Mouse (Mus musculus) hindbrain, postnatal 0 days (tissue): ENCODE data around the gene Bco1. TPM values are rescaled to one million over a fixed set of nuclear protein-coding genes. Genes with fewer than 3 reads are reported as not detected.

Experiments used
- ATAC-seq: fragments of 200-750 bp; cut with Nextera tagmentation; 2 replicates; pipeline ENCODE4 v1.8.0; 2017; ENCODE audit warnings: mild to moderate bottlenecking, moderate TSS enrichment, moderate library complexity
- DNase-seq: peaks from one replicate; pipeline ENCODE4 v3.0.0-alpha.2; 2015; ENCODE audit warnings: low spot score
- H3K27ac ChIP-seq: fragments of 300-500 bp; sonication (generic); 2 replicates; pipeline ENCODE4 v1.5.1; 2014; ENCODE audit warnings: mild to moderate bottlenecking
- H3K27me3 ChIP-seq: fragments of 300-500 bp; sonication (generic); 2 replicates; pipeline ENCODE4 v1.6.1; 2014; ENCODE audit warnings: low read length, mixed read lengths; ENCODE audit not compliant: insufficient read depth
- H3K36me3 ChIP-seq: fragments of 300-500 bp; sonication (generic); 2 replicates; pipeline ENCODE4 v1.6.1; 2014; ENCODE audit warnings: low read length, mixed read lengths; ENCODE audit not compliant: insufficient read depth
- H3K4me1 ChIP-seq: fragments of 300-500 bp; sonication (generic); 2 replicates; pipeline ENCODE4 v1.6.1; 2014; ENCODE audit warnings: antibody characterized with exemption, low read length, mixed read lengths; ENCODE audit not compliant: insufficient read depth
- H3K4me2 ChIP-seq: fragments of 300-500 bp; sonication (generic); 2 replicates; pipeline ENCODE4 v1.6.1; 2014; ENCODE audit warnings: low read depth, mild to moderate bottlenecking, low read length, moderate library complexity, mixed read lengths
- H3K4me3 ChIP-seq: fragments of 300-500 bp; sonication (generic); 2 replicates; pipeline ENCODE4 v1.5.1; 2014; ENCODE audit warnings: low read length
- H3K9ac ChIP-seq: fragments of 300-500 bp; sonication (generic); replicated peaks from 2 replicates; pipeline ENCODE4 v1.6.1; 2014; ENCODE audit warnings: mild to moderate bottlenecking, low read length, moderate library complexity, mixed read lengths
- H3K9me3 ChIP-seq: fragments of 300-500 bp; sonication (generic); 2 replicates; pipeline ENCODE4 v1.6.1; 2016; ENCODE audit warnings: low read length, mixed read lengths
- CTCF ChIP-seq: IDR thresholded peaks from 2 replicates; pipeline ENCODE4 v1.5.1; 2016; ENCODE audit warnings: antibody characterized with exemption, control low read depth, low read depth
- WGBS: fragments of 180-500 bp; shearing (Covaris S2); extraction: QIAGEN DNeasy Blood & Tissue Kit; methylation state at CpG from one replicate; pipeline ENCODE4 v1.1.7; 2014; 5-methylcytosine and 5-hydroxymethylcytosine counted together
- polyA plus RNA-seq: library from polyadenylated mRNA; unstranded; fragments of >200 nt; fragmentation: Nextera tagmentation; extraction: Ambion mirVana; gene quantifications from 2 replicates; pipeline ENCODE4 v1.2.1, GENCODE M21; 2015
- total RNA-seq: library from RNA; depleted of rRNA; stranded (reverse); fragments of >200 nt; gene quantifications from 2 replicates; pipeline ENCODE4 v1.2.3, GENCODE M21; 2014

The Bco1 gene
- total and polyA plus RNA-seq, 2 experiments from 2014 or later = 0.21 to 0.39 TPM

DNA sequence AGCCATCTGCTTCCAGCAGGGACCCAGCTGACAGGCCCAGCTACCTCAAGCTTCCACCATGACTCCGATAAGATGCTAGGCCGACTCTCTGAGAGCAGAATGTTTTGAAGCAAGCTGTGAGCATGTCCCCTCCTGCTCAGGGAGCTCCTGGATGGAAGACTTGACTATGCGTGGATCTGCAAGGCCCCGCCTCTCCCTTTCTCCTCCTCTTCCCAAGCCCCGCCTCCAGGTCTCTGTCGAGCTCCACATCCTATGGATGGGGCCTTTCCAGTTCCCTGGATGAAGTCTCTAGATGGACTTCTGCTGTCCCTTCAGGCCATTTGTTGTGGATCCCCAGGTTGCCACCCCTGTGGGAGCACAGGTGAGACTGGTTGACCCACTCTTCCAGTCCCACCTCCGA, 36.6 kb upstream of the Bco1 start:
- Histone ChIP-seq H3K36me3 (no peaks in the 10 kb centered on the region), H3K9ac (no peak overlapping the region), H3K4me1 (no peaks in the 10 kb centered on the region), H3K27me3 (no peaks in the 10 kb centered on the region), H3K9me3 (no peaks in the 10 kb centered on the region), H3K27ac (no peak overlapping the region), H3K4me2 (no peak overlapping the region), H3K4me3 (no peak overlapping the region)
- no peak for TF ChIP-seq CTCF
- WGBS = 67% methylated on average over 7 of the region's 7 CpGs
- ATAC-seq (no peak), DNase-seq (no peak)

DNA sequence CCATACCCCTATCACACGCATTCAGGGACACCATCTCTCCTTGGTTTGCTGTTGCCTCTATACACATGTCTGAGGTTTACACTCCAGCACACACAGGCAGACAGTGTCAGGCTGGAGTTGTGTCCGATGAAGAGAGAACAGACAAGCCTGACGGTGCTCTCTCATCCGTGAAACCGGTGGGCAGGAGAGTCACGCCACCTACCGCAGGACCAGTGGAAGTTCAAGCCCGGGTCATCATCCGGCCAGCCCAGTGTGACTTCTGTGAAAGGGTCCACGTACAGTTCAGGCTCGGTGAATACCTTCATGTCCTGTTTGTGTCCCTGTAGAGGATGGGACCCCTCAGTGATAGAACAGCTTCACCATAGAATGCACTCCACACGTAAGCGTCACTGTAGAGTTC, 35.3 kb upstream of the Bco1 start:
- no peaks in the 10 kb centered on the region for H3K4me1 ChIP-seq
- no peak for DNase-seq
- H3K4me2 ChIP-seq = no peak overlapping the region
- no peak overlapping the region for H3K9ac ChIP-seq
- WGBS = 74% methylated on average over 13 of the region's 13 CpGs
- 0 out of 2 replicates have a peak, but pooled peaks have one; percentile 10 for TF ChIP-seq CTCF
- no peak for ATAC-seq
- no peaks in the 10 kb centered on the region for H3K27me3 ChIP-seq
- H3K4me3 ChIP-seq = no peak overlapping the region
- H3K9me3 ChIP-seq = no peaks in the 10 kb centered on the region
- no peak overlapping the region for H3K27ac ChIP-seq
- no peaks in the 10 kb centered on the region for H3K36me3 ChIP-seq

DNA sequence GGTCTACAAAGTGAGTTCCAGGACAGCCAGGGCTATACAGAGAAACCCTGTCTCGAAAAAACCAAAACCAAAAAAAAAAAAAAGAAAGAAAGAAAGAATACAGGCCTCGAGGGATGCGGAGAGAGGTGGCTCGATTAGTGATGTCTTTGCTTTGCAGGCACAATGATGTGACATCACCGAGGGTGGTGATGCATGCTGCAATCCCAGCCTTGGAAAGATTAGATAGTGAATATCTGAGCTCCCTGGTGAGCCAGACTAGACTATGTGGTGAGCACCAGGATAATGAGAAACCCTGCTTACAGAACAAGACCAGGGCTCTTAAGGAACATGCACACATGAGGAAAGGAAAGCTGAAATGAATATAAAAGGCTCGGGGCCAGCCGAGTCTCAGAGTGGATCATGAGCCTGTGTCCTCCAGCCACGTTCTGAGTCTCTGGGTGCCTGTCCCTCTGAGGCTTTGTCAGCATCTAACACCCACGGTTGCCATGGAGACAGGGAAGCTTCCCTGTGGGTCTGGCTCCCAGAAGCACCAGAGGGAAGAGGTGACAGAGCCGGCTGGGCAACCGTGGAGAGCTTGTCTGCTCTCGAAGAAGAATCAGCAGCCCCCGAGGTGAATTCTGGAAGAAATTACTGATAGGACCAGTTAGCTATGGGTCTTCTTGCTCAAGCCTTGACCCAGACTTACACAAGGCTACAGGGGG, 34.3 kb upstream of the Bco1 start:
- peak; percentile 67 for ATAC-seq
- Histone ChIP-seq H3K4me3 (no peak overlapping the region), H3K27me3 (no peaks in the 10 kb centered on the region), H3K36me3 (no peaks in the 10 kb centered on the region), H3K27ac (peak overlapping the region; percentile 45; the same call in 1 of the 2 replicates), H3K4me1 (no peaks in the 10 kb centered on the region), H3K9me3 (no peaks in the 10 kb centered on the region), H3K9ac (no peak overlapping the region), H3K4me2 (no peak overlapping the region)
- 43% methylated on average over 12 of the region's 13 CpGs for WGBS
- peak; percentile 56 for DNase-seq
- TF ChIP-seq CTCF = no peak

DNA sequence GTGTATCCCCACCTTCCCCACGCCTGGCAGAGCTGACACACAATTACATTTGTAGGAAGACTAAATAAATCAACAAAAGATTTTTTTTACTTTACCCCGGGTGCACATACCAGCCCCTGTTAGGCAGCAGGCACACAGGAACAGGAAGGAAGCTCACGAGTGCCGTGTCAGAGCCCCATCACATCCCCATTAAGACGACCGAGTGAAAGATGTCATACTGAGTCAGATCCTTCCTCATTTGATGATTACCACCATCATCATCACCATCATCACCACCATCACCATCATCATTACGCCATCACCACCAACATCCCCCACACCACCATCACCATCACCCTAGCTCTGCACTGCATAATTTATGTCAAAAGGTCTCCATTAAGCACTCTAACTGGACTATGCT, 28.7 kb upstream of the Bco1 start:
- Histone ChIP-seq H3K4me1 (no peaks in the 10 kb centered on the region), H3K9me3 (no peaks in the 10 kb centered on the region), H3K4me2 (no peak overlapping the region), H3K4me3 (no peak overlapping the region), H3K27me3 (no peaks in the 10 kb centered on the region), H3K9ac (no peak overlapping the region), H3K27ac (no peak overlapping the region), H3K36me3 (no peaks in the 10 kb centered on the region)
- 89% methylated on average over 7 of the region's 7 CpGs for WGBS
- no peak for TF ChIP-seq CTCF
- ATAC-seq (no peak), DNase-seq (no peak)

DNA sequence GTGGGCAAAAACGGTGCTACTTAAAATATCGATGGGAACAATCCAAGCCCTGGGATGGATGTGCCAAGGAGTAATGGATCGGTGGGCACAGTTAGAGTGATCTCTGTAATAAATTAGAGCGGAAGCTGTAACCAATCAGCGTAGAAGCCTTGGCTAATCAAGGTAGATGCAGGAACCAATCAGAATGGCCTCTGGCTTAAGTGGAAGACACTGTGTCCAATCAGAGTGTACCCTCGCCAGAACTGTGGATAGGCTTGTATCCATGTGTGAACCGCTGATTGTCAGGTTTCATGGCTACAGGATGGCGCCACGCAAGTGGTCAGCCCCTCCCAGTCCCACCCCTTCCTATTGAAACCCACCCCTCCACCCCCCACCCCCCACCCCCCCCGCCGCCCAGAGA, 28.3 kb upstream of the Bco1 start:
- ATAC-seq = no peak
- no peak overlapping the region for H3K4me2 ChIP-seq
- H3K4me3 ChIP-seq = no peak overlapping the region
- no peak for TF ChIP-seq CTCF
- DNase-seq = no peak
- H3K4me1 ChIP-seq = no peaks in the 10 kb centered on the region
- no peaks in the 10 kb centered on the region for H3K36me3 ChIP-seq
- no peak overlapping the region for H3K9ac ChIP-seq
- 92% methylated on average over 11 of the region's 11 CpGs for WGBS
- H3K27ac ChIP-seq = no peak overlapping the region
- H3K9me3 ChIP-seq = no peaks in the 10 kb centered on the region
- no peaks in the 10 kb centered on the region for H3K27me3 ChIP-seq

DNA sequence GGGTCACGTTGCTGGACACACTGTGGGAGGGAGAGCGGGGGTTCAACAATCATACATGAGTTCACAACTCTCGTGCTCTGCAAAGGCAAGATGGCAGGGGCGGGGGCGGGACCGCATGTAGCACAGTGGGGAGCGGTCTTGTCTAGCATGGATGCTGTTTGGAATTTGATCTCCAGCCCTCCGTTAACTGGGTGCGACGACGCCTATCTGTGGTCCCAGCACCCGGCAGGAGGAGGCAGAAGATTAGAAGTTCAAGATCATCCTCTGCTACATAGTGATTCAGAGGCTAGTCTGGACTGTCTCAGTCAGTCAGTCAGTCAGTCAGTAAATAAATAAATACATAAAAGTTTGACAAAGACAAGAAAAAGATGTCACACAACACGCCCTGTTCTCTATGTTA, 27.4 kb upstream of the Bco1 start:
- Histone ChIP-seq H3K27me3 (no peaks in the 10 kb centered on the region), H3K4me2 (no peak overlapping the region), H3K4me3 (no peak overlapping the region), H3K27ac (no peak overlapping the region), H3K36me3 (no peaks in the 10 kb centered on the region), H3K9me3 (no peaks in the 10 kb centered on the region), H3K4me1 (no peaks in the 10 kb centered on the region), H3K9ac (no peak overlapping the region)
- ATAC-seq (no peak), DNase-seq (no peak)
- no peak for TF ChIP-seq CTCF
- WGBS = 77% methylated on average over 13 of the region's 13 CpGs

DNA sequence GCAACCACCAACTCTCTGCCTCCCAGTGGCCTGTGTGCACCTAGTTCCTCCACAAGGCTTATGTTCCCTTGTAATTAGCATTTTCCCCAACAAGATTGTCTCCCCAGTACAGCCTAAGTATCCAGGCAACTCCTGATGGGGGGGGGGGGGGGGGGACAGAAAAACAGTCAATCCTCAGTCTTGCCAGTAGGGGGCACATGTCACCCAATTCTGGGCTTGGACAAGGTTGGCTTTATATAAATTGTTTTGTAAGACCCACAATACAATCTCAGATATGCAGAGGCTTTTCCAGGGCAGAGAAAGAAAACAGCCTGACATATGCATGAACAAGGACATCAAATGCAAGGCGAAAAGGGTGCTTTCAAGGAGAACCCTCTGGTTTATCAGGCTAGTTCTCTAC, 25.9 kb upstream of the Bco1 start:
- ATAC-seq = no peak
- peak; percentile 63 for TF ChIP-seq CTCF
- Histone ChIP-seq H3K27me3 (no peaks in the 10 kb centered on the region), H3K9ac (no peak overlapping the region), H3K4me2 (no peak overlapping the region), H3K36me3 (no peaks in the 10 kb centered on the region), H3K9me3 (no peaks in the 10 kb centered on the region), H3K4me1 (no peaks in the 10 kb centered on the region), H3K27ac (no peak overlapping the region), H3K4me3 (no peak overlapping the region)
- 89% methylated on average over 1 of the region's 1 CpGs for WGBS
- peak; percentile 64 for DNase-seq
